Mouse (Mus musculus): ENCODE data around the gene Ifitm10. TPM values are rescaled to one million over a fixed set of nuclear protein-coding genes. Genes with fewer than 3 reads are reported as not detected.
"Not testable (repeated sequence)": the region's sequence is repeated elsewhere in the genome, so short reads cannot be mapped to it uniquely, and the experiment has no call there.

The Ifitm10 gene
- 1 to 10 TPM; 3.3 to 4.8 TPM for total RNA-seq (2021)
- long read RNA-seq, experiment 1, partial matches to known transcripts = 1 of 3 reads
- long read RNA-seq, experiment 1, other reads (novel, unspliced or antisense) = 1 of 3 reads
- long read RNA-seq, experiment 2, transcript Ifitm10-202 (3 exons, 1,158 nt) = major isoform, 7 of 8 reads
- long read RNA-seq, experiment 2, partial matches to known transcripts = 0 of 8 reads
- long read RNA-seq, experiment 2, other reads (novel, unspliced or antisense) = 1 of 8 reads

DNA sequence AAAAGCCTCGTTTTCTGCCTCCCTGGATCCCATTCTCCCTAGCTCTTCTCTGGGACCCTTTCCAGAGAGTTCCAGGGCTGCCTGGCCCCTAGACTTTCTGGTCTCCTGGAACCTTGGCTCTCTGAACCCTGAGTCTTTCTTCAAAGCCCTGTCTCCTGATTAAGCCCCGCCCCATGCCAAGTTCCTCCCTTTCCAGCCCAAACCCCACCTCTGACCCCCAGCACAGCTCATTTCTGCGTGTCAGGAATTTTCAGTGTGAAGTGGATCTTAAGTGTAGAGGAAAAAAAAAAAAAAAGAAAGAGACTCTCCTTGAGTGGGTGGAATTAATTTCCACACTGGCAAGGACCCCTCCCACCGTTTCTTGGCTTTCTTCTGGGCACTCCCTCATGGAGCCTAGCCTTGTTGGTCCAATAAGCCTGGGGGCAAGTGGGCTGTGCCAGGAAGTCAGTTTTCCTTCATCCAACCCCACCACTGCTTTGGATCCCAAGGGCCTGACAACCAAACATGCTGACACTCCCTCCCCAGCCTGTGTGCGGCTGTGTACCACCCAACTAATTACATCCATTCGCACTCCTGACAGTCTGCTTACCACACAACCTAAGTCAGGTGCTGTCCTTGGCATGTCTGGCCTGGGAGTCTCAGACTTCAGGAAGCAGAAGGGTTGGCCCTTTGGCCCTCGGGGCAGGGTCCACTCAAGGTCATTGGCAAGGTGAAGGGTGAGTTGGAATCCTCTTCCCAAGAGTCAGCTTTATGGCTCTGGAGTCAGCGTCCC lies at the start of gene Ifitm10:
Ifitm10 (minus strand) TSS at position 113 of the 772 bp plus-strand sequence.
- DNase-seq = no peak

DNA sequence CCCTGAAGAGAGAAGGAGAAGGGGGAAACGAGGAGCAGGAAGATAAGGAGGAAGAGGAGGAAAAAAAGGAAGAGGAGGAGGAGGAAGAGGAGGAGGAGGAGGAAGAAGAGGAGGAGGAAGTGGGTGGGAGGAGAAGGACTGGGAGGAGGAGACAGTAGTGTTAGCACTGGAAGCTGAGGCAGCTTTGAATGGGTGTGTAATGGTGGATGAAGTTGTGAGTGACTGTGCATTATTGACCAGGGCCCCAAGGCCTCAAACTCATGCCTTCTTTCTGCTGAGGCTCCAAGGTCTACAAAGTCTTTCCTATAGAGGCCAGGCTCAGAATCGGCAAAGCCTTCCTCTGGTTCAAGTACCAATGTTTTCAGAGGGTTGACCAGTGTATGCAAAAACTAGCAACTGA lies 48.3 kb upstream of the Ifitm10 start:
- no peak for DNase-seq

DNA sequence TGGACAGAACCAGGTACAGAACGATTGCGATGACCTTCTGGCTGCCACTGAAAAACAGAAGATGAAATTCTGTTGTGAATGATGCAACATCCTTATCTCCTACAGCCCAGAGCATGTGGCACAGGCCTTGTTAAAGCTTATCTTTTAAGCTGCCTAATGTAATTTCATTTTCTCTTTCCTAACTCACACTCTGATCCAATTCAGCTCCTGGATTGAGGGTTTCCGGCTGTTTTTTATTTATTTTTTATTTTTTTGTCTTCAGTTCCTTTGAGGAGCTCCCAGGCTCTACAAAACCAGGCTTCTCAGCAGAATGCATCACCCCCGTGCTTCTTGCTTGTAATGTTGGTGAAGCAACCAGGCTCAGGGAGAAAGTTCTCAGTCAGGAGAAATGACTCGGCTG lies 46.3 kb upstream of the Ifitm10 start:
- DNase-seq = no peak

DNA sequence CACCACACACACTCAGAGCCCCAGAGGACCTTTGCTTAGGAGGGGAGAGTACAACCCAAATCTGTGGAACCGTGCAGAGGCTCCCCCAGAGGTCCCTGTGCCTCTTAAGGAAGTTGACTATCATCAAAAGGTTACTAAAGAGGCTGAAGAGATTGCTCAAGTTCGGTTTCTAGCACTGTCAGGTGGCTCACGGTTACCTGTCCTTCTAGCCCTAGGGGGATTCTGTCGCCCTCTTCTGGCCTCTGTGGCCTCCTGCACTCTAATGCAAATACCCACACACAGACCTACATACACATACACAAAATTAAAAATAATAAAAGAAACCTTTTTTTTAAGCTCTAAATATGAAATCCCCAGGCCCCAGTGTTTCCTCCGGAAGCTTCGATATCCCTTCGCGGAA lies 45.1 kb upstream of the Ifitm10 start:
- no peak for DNase-seq

DNA sequence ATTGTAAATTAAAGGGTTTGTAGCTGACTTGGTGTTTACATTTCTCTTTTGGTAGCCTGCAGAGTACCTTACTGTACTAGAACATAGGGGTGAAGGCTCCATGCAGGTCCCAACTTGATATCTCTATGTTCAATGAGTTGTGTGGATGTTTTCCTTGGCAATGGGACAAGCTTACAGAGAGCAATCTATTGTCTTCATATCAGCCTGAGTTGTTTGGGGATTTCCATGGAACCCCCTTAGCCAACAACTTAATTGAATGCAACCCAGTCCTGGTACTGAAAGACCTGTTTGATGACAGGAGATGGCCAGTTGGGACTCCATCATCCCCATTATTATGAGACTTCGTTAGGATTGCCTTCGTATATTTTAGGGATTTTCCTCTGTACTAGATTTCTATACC lies 44.5 kb upstream of the Ifitm10 start:
- no peak for DNase-seq

DNA sequence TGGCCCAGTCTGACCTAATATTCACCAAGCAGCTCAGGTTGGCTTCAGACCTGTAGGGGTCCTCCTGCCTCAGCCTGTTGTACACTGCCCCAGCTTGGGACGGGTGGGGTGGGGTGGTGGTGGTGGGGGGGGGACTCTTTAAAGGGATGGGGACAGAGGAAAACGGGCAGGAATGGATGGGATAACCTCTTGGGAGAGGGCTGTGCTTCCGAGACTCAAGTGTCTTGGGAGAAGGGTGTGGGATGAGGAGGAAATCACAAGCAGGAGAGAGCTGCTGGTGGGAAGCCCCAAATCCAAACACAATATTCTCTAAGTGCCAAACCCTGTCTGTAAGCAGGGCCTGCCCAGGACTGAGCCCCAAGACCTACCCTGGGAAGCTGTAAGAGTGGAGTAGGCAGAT lies 42.7 kb upstream of the Ifitm10 start:
- DNase-seq = no peak

DNA sequence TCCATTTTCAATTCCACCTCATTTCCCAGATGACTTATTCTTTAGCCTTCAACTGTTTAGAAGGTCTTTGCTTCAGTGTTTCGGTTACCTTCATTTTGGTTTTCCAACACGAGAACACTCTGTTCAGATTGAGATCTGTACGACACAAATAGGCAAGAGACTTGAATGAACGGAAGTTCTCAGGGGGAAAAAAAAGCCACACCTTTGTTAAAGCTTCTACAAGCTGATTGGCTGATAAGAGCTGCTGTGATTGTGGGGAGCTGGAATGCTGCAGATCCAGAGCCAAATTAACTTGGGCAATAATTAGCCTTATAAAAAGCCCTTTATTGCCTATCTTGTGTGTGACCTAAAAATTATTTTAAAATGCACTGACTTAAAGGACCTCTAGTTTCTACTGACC lies 41.8 kb upstream of the Ifitm10 start:
- no peak for DNase-seq

DNA sequence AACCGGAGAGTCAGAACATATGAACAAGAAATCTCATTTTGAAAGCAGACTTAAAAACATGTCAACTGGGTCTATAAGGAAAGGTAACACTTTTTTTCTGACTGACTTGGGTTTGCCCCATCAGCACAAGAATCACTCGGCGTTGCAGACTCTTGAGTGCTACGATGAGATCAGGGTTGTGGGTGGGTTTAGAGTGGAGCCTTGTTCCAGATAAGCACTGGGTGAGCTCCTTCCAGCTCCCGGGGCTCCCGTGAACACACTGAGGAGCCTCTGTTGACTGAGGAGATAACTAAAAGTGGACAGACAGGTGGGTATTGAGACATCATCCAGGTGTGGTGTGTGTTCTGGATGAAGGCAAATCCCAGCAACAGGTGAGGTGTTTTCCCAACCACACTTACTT lies 39.7 kb upstream of the Ifitm10 start:
- DNase-seq = no peak

DNA sequence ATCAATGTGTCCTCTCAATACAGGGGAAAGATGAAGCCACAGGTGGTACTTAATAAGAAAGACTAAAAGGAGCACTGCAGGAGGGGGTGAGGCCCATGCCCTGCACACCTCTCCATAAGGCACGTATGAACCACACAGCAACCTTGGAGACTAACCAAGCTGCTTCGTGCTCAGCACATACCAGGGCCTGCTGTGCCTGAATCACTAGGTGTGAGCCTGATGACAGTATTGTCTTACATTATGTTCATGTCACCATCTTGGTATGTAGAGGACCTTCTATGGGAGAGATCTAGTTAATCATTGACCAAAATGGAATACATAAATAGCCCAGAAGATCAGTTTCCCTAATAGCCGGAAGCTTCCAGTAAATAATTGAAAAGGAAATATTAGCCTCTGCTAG lies 36.0 kb upstream of the Ifitm10 start:
- DNase-seq = no peak

DNA sequence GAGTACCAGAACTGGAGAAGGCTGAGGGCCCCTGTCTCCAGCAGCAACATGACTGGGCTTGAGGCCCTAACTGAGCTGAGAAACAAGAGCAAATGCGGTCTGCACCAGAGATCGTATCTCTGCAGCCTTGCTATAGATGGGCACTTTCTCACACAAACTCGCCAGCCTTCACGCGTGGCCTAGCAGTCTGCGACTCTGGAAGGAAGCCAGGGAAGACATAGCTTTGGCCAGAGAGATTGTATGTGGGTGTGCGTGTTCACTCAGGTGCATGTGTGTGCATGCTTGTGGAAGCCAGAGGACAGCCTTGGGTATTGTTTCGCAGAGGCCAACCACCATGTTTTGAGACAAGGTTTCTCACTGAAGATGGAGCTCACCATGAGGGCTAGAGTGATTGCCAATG lies 35.1 kb upstream of the Ifitm10 start:
- no peak for DNase-seq

DNA sequence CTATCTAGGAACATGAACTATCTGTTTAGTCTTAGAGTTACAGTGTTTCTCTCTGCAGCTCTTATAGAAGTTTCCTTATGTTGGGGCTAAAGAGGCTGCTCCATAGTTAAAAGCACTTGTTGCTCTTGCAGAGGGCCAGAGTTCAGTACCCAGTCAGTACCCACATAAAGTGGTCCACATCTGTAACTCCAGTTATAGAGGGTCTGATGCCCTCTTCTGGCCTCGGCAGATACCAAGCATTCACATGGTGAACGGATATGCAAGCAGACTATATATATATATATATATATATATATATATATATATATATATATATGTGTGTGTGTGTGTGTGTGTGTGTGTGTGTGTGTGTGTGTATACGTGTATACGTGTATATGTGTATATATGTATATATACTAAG lies 34.4 kb upstream of the Ifitm10 start:
- DNase-seq = no peak

DNA sequence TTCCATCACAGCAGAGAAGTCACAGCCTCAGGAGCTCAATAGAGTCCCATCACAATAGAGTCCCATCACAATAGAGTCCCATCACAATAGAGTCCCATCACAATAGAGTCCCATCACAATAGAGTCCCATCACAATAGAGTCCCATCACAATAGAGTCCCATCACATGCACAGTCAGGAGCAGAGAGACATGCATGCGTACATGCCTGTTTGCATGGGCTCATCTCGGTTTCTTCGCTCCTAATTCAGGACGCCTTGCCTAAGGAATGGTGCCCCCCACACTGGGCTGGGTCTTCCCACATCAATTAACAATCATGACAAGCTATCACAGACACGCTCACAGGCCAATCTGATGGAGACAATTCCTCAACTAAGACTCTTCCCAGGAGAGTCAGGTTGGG lies 31.6 kb upstream of the Ifitm10 start:
- not testable (repeated sequence) for DNase-seq

DNA sequence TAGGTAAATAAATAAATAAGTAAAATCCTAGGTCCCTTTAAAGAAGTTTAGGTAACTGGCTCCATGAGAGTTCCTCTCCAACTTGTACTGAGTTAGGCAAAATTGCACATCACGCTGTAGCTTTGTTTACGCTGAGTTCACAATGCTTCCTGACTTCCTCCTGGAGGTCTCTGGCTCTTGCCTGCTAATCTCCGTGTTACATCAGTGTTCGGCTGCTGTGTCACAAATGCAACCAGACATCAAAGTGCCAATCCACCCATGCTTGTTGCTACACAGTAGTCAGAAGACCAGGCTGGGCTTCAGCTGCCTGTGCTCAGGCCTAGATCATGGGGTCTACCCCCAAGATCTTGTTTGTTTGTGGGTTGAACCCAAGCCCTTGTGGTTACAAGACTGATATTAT lies 30.0 kb upstream of the Ifitm10 start:
- DNase-seq = no peak

DNA sequence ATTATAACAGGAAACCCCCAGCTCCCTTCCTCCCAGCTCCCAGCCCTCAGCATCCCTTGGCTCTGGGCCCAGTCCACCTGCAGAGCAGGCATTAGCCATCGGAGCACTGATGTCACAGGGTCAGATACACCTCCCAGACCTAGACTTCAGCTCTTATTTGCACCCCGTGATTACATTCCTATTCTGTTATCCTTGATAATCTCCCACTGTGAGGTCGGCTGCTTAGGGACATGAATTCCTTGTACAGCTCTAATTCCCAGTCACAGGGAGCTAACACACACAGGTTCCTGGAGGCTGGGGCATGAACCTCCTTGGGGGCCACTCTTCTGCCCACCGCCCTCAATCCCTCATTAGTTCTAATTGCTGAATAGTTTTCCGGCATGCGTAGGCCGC lies 27.2 kb upstream of the Ifitm10 start:
- DNase-seq = no peak

DNA sequence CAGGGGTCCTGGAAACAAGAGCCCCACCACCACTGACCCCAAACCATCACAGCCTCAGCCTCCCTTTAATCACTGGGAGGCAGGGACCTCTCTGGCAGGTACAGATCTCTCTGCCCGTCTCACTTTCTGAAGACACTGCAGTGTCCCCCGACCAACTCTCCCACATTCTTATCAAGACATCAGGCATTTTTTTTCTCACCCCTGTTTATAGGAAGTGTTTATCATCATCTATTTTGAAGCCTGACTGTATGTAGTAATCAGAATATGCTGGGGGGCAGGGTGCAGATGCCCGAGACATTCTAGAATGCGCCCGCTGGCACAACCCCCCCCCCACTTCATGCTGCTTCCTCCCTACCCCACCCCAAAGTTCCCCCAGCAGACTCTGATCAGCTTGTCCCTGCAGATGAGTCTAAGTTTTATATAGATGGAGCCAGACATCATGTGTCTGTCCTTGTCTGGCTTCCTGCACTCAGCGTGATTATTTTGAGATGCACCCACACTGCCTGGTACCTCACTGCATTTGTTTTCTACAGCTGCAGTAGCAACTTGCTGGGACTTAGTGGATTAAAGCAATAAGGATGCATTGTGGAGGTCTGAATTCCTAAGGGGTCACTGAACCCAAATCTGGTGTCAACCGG lies 26.7 kb upstream of the Ifitm10 start:
- DNase-seq = no peak

DNA sequence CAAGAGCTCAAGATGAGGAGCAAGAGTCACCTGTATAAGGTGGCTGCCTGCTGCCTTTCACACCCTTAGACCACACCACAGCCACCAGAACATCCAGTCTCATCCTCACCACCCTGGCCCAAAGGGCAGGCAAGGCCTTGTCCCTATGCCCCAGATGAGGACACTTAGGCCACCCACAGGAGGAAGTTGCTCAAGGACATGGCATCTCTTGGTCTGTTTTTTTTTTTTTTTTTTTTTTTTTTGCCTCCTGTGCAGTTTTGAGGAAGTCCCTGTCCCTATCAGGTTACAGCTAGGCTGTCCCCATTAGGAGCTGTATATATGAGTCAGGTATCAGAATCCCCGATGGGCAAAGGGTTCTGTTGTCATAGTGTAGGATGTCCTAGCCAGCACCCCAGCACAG lies 25.7 kb upstream of the Ifitm10 start:
- DNase-seq = no peak

DNA sequence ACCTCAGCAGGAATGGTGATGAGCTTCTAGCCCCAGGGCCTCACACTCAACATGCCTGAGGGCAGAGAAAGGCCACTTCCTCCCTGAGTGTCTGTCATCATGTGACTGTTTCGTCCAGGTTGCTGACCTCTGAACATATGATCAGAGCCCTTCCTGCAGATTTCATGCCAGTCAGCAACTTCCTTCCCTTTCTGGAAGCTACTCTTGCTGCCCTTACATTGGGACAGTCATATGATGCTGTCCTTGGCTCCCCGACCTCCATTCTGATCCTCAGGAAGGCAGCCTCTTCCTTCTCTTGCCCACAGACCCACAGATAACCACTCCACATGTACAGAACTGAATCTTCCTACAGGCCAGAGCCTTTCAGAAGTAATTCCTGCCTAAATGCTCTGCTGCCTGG lies 24.5 kb upstream of the Ifitm10 start:
- DNase-seq = no peak

DNA sequence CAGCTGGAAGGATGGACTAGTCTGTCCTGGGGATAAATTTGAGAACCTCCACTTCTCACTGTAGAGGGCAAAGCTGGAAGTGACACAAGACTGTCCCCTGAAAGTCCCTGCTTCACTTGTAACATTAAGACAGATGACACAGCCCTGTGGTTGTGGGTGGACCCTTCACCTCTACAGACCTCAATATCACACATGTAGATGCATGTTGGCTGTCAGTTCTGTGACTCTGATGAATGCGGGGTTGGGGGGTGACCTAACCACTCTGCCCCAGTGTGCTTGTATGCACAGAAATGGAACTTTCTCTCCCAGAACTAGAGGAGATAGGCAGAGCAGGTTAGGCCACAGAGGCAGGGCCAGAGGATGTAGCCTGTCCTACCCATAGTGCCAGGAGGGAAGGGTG lies 23.1 kb upstream of the Ifitm10 start:
- DNase-seq = no peak

DNA sequence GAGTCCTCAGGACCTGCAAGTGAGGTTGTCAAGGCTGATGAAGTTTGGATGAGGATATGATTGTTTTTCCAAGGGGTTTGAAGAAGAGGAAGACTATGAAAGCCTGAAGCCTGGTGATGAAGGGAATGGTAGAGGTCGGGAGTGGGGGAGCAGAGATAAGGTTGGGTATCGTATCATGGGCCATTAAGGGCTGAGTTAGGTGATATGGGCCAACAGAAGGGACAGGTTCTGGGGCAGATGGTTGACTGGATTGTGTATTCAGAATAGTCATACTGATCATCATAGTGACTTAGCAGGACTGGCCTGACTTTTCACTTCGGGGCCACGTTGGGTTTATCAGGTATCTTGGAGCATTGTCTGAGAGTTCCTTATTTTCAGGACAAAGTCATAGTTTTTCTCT lies 21.9 kb upstream of the Ifitm10 start:
- no peak for DNase-seq

DNA sequence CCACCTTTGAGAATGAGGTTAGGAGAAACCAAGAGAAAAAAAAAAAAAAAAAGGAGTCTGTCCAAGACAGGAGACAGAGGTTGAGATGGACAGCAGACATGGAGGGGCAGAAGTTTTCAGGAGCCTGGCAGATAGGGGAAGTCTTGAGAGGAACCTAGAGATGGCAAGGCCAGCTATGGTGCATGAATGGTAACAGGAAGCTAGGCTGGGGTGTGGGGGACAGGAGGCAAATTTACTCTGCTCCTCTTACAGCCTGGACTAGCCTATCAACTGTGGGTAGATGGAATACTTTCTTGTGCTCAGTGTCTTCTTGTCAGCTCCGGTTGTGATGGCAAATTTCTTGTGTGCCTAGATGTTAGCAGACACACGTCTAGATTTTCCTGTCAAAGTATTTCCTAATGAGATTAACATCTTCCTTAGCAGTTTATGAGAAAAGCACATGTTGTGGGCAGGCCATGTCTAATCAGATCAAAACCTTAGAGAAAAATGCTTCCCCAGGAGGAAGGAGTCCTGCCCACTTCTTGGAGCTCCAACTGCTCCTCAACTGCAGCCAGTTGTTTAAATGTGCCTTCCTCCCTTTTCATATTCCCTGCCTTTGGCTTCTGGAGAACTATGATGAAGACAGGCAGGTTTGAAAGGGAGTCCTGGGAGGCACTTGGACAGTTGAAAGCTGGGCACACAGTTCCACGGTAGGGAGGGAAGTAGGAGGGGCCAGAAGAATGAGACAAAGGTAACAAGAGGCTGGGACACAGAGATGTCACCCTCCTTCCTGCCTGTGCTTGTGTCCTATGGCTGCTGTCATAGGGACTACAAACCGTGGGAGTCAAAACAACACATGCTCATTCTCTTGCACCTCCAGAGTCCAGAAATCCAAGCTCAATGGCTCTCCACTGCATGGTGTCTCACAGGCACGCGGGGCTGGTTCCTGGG lies 21.0 kb upstream of the Ifitm10 start:
- DNase-seq = no peak

DNA sequence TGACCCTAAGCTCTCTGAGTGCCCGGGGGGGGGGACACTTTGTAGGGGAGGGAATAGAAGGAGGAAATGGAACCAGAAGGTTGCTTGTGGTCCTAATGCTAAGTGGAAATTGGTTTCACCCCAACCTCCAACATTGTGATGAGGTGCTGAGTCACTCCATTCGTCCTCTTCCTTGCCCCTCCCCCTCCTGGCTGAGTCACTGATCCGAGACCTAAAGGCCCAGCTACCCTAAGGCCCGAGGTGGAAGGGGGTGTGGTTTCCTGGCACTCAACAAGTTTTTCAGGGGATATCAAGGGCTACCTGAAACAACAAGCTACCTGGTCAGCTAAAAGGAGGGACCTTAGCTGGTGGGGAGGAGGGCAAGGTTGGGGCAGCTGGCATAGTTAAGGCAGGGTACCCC lies 19.6 kb upstream of the Ifitm10 start:
- DNase-seq = no peak

DNA sequence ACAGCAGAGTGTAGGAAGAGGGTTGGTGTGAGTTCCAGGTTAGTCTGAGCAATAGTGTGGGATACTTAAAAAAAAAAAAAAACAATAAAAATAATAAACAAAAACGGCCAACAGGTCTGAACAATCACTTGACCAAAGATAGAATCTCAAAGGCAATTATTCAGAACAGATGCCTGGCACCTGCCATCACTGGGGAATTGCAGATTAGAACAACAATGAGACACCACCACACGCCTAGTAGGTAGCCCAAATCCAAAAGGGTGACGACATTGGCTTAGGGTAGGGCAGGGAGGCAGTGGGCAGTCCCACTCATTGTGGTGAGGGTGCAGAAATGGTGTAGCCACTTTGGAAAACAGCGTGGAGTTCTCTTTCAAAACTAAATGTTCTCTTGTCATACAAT lies 18.1 kb upstream of the Ifitm10 start:
- no peak for DNase-seq

DNA sequence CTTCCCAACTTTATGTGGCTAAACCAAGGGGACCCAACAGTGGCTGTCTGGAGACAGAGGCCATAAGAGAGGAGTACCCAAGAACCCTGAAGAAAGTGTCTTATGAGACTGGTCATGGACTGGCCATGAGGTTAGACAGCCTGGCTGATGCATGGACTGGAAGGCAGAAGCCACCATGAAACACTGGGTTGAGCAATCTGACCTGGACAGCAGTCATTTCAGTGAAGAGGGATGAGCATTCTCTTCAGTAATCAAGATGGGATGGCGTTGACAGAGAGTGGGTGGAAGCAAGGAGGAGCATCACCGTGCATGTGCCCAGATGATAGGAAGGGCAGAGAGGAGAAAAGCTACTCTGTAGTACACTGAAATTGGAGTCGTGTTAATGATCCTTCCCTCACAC lies 17.6 kb upstream of the Ifitm10 start:
- no peak for DNase-seq
